Mouse (Mus musculus): Measurements from ENCODE around the gene Ssh3. TPM values are rescaled to one million over a fixed set of nuclear protein-coding genes. Genes with fewer than 3 reads are reported as not detected.

The Ssh3 gene
- polyA plus RNA-seq, 1 experiment from 2014 or later: 16.9 TPM

DNA sequence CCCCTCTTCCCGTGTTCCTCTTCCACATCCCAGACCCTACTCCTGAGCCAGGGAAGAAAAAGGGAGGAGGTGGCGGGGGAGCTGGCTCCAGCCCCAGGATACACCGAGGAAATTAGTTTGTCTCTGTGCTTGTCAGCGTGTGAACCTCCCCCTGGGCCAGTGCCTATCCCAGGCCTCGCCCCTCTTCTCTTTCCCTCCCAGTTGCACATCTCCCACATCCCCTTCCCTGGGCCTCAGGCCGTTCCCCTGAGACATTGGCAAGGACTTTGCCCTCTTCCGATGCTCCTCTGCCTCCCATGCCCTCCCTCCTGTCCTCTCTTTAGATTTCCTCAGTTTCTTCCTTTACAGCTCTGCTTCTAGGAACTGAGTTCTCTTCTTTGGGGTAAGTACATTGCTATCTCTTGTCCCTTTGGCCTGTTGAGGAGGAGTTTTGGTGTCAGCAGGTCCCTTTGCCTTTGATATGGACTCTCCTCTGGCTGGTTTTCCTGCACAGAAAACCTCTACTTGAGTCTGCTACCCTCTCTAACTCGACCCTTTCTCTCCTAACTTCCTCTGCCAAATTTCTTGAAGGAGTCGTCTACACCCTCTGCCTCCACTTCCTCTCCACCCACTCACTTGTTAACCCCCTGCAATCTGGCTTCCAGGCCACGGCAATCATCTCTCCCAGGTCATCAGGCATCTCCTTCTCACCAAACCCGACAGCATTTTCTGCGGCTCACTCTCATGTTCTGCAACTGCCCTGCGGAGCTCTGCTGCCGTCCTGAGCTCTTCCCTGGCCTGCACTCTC lies 47.8 kb downstream of the Ssh3 start:
- no peaks in the 10 kb centered on the region for H3K9me3 ChIP-seq
- no peak overlapping the region; the same call in 1 of the 2 replicates for H3K9ac ChIP-seq
- no peaks in the 10 kb centered on the region for H3K36me3 ChIP-seq
- H3K27me3 ChIP-seq: no peaks in the 10 kb centered on the region
- H3K4me1 ChIP-seq: peaks cover 52% of the 10 kb centered on the region
- H3K27ac ChIP-seq: peak overlapping the region; percentile 58
- WGBS: 25% methylated on average over 14 of the region's 14 CpGs
- no peak overlapping the region for H3K4me3 ChIP-seq
- ATAC-seq (ENCODE audit: borderline replicate concordance, extremely low read depth, low FRiP score, low TSS enrichment): peak; percentile 32; the same call in 1 of the 2 replicates
- H3K4me2 ChIP-seq: peak overlapping the region; percentile 25

DNA sequence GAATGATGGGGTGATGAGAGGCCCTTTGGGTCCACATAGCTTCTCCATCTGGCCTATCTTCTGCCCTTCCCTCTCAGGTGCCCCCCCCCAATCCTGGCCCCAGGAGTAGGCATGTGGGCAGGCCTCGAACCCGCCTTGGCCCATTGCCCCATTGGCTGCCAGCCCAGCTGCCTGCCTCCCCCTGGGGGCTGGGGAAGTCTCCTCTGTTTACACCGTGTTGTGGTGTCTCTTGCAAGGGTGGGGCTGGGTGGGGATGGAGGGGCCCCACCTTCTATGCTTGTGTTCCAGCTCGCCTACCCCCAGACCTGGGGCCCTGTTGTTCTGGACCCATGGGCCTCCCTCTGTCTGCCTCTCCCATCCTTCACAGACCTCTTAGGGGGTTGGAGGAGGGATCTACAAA lies 48.6 kb downstream of the Ssh3 start:
- 43% methylated on average over 4 of the region's 4 CpGs for WGBS
- H3K4me3 ChIP-seq: no peak overlapping the region
- H3K9ac ChIP-seq: no peak overlapping the region
- H3K4me2 ChIP-seq: peak overlapping the region; percentile 25
- no peaks in the 10 kb centered on the region for H3K36me3 ChIP-seq
- H3K4me1 ChIP-seq: peaks cover 60% of the 10 kb centered on the region
- H3K9me3 ChIP-seq: no peaks in the 10 kb centered on the region
- H3K27me3 ChIP-seq: no peaks in the 10 kb centered on the region
- H3K27ac ChIP-seq: peak overlapping the region; percentile 58
- ATAC-seq (ENCODE audit: borderline replicate concordance, extremely low read depth, low FRiP score, low TSS enrichment): 0 out of 2 replicates have a peak, but pooled peaks have one; percentile 6

DNA sequence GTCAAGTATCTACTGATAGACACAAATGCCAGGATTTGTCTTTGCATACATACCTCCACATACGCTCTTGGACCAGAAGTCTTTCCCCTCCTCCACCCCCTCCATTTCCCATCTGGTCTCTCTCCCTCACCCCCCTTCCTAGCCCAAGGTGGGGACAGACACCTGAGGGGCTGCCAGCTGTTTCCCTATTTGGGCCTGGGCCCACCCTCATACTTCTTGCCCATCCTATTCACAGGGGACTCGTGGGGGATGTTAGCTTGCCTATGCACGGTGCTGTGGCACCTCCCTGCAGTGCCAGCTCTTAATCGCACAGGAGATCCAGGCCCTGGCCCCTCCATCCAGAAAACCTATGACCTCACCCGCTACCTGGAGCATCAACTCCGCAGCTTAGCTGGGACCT lies 49.0 kb downstream of the Ssh3 start:
- no peak for ATAC-seq (ENCODE audit: borderline replicate concordance, extremely low read depth, low FRiP score, low TSS enrichment)
- Histone ChIP-seq H3K4me1 (peaks cover 62% of the 10 kb centered on the region), H3K27ac (peak overlapping the region; percentile 58; the same call in 1 of the 2 replicates), H3K9ac (no peak overlapping the region), H3K4me3 (no peak overlapping the region), H3K27me3 (no peaks in the 10 kb centered on the region), H3K9me3 (no peaks in the 10 kb centered on the region), H3K36me3 (no peaks in the 10 kb centered on the region), H3K4me2 (peak overlapping the region; percentile 25; the same call in 1 of the 2 replicates)
- WGBS: 83% methylated on average over 6 of the region's 6 CpGs

DNA sequence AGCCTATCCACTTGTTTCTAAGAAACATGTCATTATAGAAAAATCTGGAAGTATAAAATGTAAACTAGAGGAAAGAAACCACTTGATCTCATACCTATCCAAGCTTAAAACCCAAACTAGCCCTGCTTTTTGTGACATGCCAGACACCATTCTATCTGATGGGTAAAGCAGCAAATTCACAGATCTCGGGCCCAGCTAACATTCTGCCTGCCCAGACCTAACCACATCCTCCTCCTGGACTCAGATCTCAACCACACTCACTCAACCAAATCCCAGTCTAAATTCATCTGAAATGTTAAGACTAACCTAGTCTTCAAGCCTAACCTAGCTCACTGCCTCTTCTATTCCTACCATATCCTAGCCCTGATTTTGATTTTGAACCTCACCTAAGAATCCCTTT lies 50.2 kb downstream of the Ssh3 start:
- Histone ChIP-seq H3K9me3 (no peaks in the 10 kb centered on the region), H3K4me3 (no peak overlapping the region), H3K27ac (no peak overlapping the region), H3K27me3 (no peaks in the 10 kb centered on the region), H3K9ac (no peak overlapping the region), H3K36me3 (no peaks in the 10 kb centered on the region), H3K4me2 (no peak overlapping the region), H3K4me1 (peaks cover 65% of the 10 kb centered on the region)
- WGBS: 77% methylated on average over 1 of the region's 1 CpGs
- no peak for ATAC-seq (ENCODE audit: borderline replicate concordance, extremely low read depth, low FRiP score, low TSS enrichment)

- H3K27me3 ChIP-seq: no peaks in the 10 kb centered on the region
These were observed 50.7 kb downstream of the Ssh3 start for GRCm38 (mm10) chr19:4218293-4218692.

GRCm38 (mm10) chr19:4217855-4218254 lies 51.1 kb downstream of the Ssh3 start:
- Histone ChIP-seq H3K27me3 (no peaks in the 10 kb centered on the region), H3K4me3 (no peak overlapping the region), H3K9ac (no peak overlapping the region), H3K9me3 (no peaks in the 10 kb centered on the region), H3K4me1 (peaks cover 74% of the 10 kb centered on the region), H3K27ac (no peak overlapping the region), H3K36me3 (no peaks in the 10 kb centered on the region), H3K4me2 (no peak overlapping the region)
- ATAC-seq (ENCODE audit: borderline replicate concordance, extremely low read depth, low FRiP score, low TSS enrichment): no peak
- WGBS: 30% methylated on average over 3 of the region's 3 CpGs

More at GRCm38 (mm10) chr19:4218293-4218692, 50.7 kb downstream of the Ssh3 start:
- H3K4me2 ChIP-seq: no peak overlapping the region
- H3K4me3 ChIP-seq: no peak overlapping the region
- no peaks in the 10 kb centered on the region for H3K9me3 ChIP-seq
- peaks cover 69% of the 10 kb centered on the region for H3K4me1 ChIP-seq
- no peak for ATAC-seq (ENCODE audit: borderline replicate concordance, extremely low read depth, low FRiP score, low TSS enrichment)
- no peak overlapping the region for H3K9ac ChIP-seq
- H3K27ac ChIP-seq: no peak overlapping the region
- 86% methylated on average over 11 of the region's 11 CpGs for WGBS
- H3K36me3 ChIP-seq: no peaks in the 10 kb centered on the region

- H3K4me1 ChIP-seq: peaks cover 76% of the 10 kb centered on the region
- H3K27me3 ChIP-seq: no peaks in the 10 kb centered on the region
- peak overlapping the region; percentile 81; the same call in 1 of the 2 replicates for H3K27ac ChIP-seq
- no peak overlapping the region for H3K4me3 ChIP-seq
- no peaks in the 10 kb centered on the region for H3K9me3 ChIP-seq
- H3K36me3 ChIP-seq: no peaks in the 10 kb centered on the region
- ATAC-seq (ENCODE audit: borderline replicate concordance, extremely low read depth, low FRiP score, low TSS enrichment): peak; percentile 6; the same call in 1 of the 2 replicates
- 0 out of 2 replicates have a peak overlapping the region, but pooled peaks have one; percentile 5 for H3K9ac ChIP-seq
- WGBS: 3% methylated on average over 5 of the region's 5 CpGs
- H3K4me2 ChIP-seq: peak overlapping the region; percentile 99
These were observed 51.8 kb downstream of the Ssh3 start for GRCm38 (mm10) chr19:4217140-4217539.

- Histone ChIP-seq H3K4me3 (peak overlapping the region; percentile 83; the same call in 1 of the 2 replicates), H3K4me1 (peaks cover 66% of the 10 kb centered on the region), H3K36me3 (no peaks in the 10 kb centered on the region), H3K27me3 (no peaks in the 10 kb centered on the region), H3K27ac (peak overlapping the region; percentile 81), H3K4me2 (peak overlapping the region; percentile 99), H3K9me3 (no peaks in the 10 kb centered on the region), H3K9ac (0 out of 2 replicates have a peak overlapping the region, but pooled peaks have one; percentile 5)
- 9% methylated on average over 14 of the region's 14 CpGs for WGBS
- ATAC-seq (ENCODE audit: borderline replicate concordance, extremely low read depth, low FRiP score, low TSS enrichment): no peak
These were observed 52.8 kb downstream of the Ssh3 start for GRCm38 (mm10) chr19:4216041-4216685.

- Histone ChIP-seq H3K27ac (peak overlapping the region; percentile 93), H3K27me3 (no peaks in the 10 kb centered on the region), H3K36me3 (no peaks in the 10 kb centered on the region), H3K4me2 (peak overlapping the region; percentile 99), H3K4me1 (peaks cover 59% of the 10 kb centered on the region), H3K9me3 (no peaks in the 10 kb centered on the region), H3K9ac (peak overlapping the region; percentile 97), H3K4me3 (peak overlapping the region; percentile 83)
- ATAC-seq (ENCODE audit: borderline replicate concordance, extremely low read depth, low FRiP score, low TSS enrichment): no peak
- under 1% methylated on average over 18 of the region's 21 CpGs for WGBS
These were observed 53.5 kb downstream of the Ssh3 start for GRCm38 (mm10) chr19:4215451-4215840.

DNA sequence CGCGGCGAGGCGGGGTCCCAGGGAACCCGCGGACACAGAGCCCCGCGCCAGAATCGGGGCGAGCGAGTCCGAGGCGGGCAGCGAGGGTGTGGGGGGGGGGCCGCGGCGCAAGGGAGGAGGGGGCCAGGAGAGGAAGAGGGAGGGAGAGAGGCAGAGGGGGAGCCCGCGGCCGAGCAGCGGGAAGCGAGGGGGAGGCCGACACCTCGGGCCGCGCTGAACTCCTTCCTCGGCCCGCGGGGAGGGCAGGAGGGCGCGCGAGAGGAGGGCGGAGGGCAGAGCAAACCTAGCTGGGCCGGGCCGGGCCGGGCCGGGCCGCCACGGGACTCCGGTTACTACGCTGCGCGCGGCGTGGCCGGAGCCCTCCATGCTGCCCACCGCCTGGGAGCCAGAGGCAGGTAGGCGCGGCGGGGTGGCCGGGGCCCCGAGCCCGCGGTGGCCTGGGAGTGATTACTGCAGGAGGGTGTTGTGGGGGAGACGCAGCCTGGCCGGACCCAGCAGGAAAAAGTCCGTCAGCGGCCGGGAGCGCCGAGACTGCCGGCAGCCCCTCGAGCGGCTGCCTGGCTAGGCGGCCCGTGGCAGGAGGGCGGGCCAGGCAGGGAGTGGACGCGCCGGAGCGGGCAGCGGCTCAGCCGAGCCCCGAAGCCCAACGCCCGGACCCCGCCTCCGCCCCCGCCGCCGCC lies 54.1 kb downstream of the Ssh3 start:
- no peaks in the 10 kb centered on the region for H3K36me3 ChIP-seq
- H3K27me3 ChIP-seq: no peaks in the 10 kb centered on the region
- no peaks in the 10 kb centered on the region for H3K9me3 ChIP-seq
- WGBS: 0% methylated on average over 40 of the region's 81 CpGs
- H3K4me2 ChIP-seq: peak overlapping the region; percentile 99
- ATAC-seq (ENCODE audit: borderline replicate concordance, extremely low read depth, low FRiP score, low TSS enrichment): peak; percentile 53
- H3K4me1 ChIP-seq: peaks cover 53% of the 10 kb centered on the region
- peak overlapping the region; percentile 93 for H3K27ac ChIP-seq
- H3K9ac ChIP-seq: peak overlapping the region; percentile 97
- H3K4me3 ChIP-seq: peak overlapping the region; percentile 83

- peak; percentile 60 for ATAC-seq (ENCODE audit: borderline replicate concordance, extremely low read depth, low FRiP score, low TSS enrichment)
- Histone ChIP-seq H3K27ac (peak within 1 kb of the TSS; percentile 93), H3K4me3 (peak within 1 kb of the TSS; percentile 83), H3K4me2 (peak within 1 kb of the TSS; percentile 99), H3K4me1 (peaks cover 47% of the 10 kb centered on the region), H3K36me3 (no peaks in the 10 kb centered on the region), H3K9me3 (no peaks in the 10 kb centered on the region), H3K9ac (peak within 1 kb of the TSS; percentile 97), H3K27me3 (no peaks in the 10 kb centered on the region)
- under 1% methylated on average over 40 of the region's 49 CpGs for WGBS
These were observed 54.8 kb downstream of the Ssh3 start, which contains the start of the genes Clcf1 and AC109138.7 for GRCm38 (mm10) chr19:4214071-4214770. TSS of gene Clcf1 (plus strand) at chr19:4214238. TSS of gene AC109138.7 (plus strand) at chr19:4214357.
